Mouse (Mus musculus) MEL (cell line): ENCODE measurements around the gene Hist1h2bl.
A peak's percentile ranks its signal among the peaks of the same experiment; 100 is the strongest.
"Not testable (repeated sequence)": the region's sequence is repeated elsewhere in the genome, so short reads cannot be mapped to it uniquely, and the experiment has no call there.

ENCODE experiments used
- CTCF ChIP-seq, 3 experiments: IDR thresholded peaks in 2 of 3; conservative IDR thresholded peaks in 1 of 3; 2 replicates each; pipeline ENCODE4 v1.5.1; 2011 to 2012; ENCODE audit warnings: low read length in 3 of 3, low read depth in 2 of 3, mild to moderate bottlenecking in 2 of 3, improper control_type of control experiment in 1 of 3, inconsistent platforms in 1 of 3, mixed read lengths in 1 of 3, moderate library complexity in 1 of 3; ENCODE audit not compliant: control insufficient read depth in 1 of 3, insufficient read depth in 1 of 3, poor library complexity in 1 of 3, severe bottlenecking in 1 of 3
- E2F4 ChIP-seq: IDR thresholded peaks from 2 replicates; pipeline ENCODE4 v1.6.1; 2011; ENCODE audit warnings: low read depth, low read length, improper control_type of control experiment, borderline replicate concordance
- POLR2A ChIP-seq, 2 experiments: IDR thresholded peaks; 2 replicates each; pipeline ENCODE4 v1.6.1; 2011 to 2012; ENCODE audit warnings: low read length in 2 of 2, mild to moderate bottlenecking in 2 of 2, control low read depth in 1 of 2, improper control_type of control experiment in 1 of 2, low read depth in 1 of 2, moderate library complexity in 1 of 2; ENCODE audit not compliant: control insufficient read depth in 1 of 2, insufficient read depth in 1 of 2, poor library complexity in 1 of 2
- SIN3A ChIP-seq: IDR thresholded peaks from 2 replicates; pipeline ENCODE4 v1.6.1; 2012; ENCODE audit warnings: low read length, improper control_type of control experiment, inconsistent platforms

DNA sequence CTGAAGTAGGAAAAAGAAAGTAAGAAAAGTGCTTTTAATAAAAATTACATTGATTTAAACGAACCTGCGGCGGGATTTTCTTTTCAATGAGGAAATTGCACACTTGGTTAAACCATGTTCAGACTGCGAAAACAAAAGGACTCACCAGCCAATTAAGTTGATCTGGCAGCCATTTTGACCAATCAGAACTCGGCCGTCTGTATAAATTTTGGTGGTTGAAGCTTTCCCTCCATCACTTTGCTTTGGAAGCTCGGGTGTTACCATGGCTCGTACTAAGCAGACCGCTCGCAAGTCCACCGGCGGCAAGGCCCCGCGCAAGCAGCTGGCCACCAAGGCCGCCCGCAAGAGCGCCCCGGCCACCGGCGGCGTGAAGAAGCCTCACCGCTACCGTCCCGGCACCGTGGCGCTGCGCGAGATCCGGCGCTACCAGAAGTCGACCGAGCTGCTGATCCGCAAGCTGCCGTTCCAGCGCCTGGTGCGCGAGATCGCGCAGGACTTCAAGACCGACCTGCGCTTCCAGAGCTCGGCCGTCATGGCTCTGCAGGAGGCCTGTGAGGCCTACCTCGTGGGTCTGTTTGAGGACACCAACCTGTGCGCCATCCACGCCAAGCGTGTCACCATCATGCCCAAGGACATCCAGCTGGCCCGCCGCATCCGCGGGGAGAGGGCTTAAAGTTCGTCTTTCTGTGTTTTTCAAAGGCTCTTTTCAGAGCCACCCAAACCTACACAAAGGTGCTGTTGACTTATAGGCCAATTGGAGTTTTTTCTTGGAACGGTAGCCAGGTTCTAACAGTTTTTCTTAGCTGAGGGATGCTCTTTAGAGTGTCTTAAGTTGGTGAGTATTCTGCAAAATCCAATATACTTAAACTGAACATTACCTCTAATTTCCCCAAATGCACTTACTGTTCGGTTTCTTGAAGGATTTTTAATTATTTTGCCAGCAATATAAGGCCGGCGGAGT is 1.7 kb upstream of the Hist1h2bl start, which contains the start of gene Hist1h3h:
- not testable (repeated sequence) for TF ChIP-seq E2F4; SIN3A; CTCF (IDR thresholded peaks at IDR 0.05 in 2 of 3, conservative IDR thresholded peaks at IDR 0.05 in 1 of 3; ENCODE audit: control insufficient read depth in 1 of 3, insufficient read depth in 1 of 3, low read depth in 2 of 3, low read length in 3 of 3, poor library complexity in 1 of 3, severe bottlenecking in 1 of 3)
- peak; percentile 97 for TF ChIP-seq POLR2A (IDR thresholded peaks at IDR 0.05; ENCODE audit: control insufficient read depth in 1 of 2, insufficient read depth in 1 of 2, low read depth in 1 of 2, low read length in 2 of 2, poor library complexity in 1 of 2)
